Mouse (Mus musculus): ENCODE results near the gene Mrps26.

DNA sequence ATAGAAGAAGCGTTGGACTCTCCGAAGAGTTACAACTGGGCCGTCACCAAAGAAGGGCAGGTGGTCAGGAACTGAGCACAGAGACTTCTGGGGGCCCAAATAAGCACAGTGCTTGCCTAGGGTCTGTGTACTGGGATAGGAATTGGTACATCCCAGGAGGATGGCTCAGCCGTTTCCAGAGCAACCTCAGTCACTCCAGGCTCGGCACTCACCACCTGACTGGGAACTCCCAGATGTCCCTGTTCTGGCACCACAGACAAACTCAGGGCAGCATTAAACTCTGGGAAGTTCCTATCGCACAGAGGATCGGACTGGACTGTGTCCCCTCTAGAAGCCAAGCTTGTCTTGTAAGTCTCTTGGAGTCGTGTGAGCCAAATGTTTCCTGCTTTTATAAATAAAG lies 1.4 kb downstream of the Mrps26 start:
- TF ChIP-seq CTCF (IDR thresholded peaks at IDR 0.05; ENCODE audit: insufficient read depth, low read length): no peak
- no peak for TF ChIP-seq POLR2A (IDR thresholded peaks at IDR 0.05; ENCODE audit: borderline replicate concordance, extremely low read depth, low read depth, low read length)

All from lung, adult 2 months (tissue).